Mouse (Mus musculus) T-helper 17 cell (primary cell): Measurements from ENCODE around the gene Zfp109.
"Not testable (repeated sequence)": the region's sequence is repeated elsewhere in the genome, so short reads cannot be mapped to it uniquely, and the experiment has no call there.

Experiments
- in situ Hi-C, 2 experiments: fragments of 300-600 bp; cut with MboI, MseI; formaldehyde crosslinking; loops; 1 replicate in 1 of 2; 2 replicates in 1 of 2; pipeline ENCODE4 v1.15.1; 2025; ENCODE audit warnings: high pct_unique_total_duplicates in 2 of 2

The Zfp109 gene

DNA sequence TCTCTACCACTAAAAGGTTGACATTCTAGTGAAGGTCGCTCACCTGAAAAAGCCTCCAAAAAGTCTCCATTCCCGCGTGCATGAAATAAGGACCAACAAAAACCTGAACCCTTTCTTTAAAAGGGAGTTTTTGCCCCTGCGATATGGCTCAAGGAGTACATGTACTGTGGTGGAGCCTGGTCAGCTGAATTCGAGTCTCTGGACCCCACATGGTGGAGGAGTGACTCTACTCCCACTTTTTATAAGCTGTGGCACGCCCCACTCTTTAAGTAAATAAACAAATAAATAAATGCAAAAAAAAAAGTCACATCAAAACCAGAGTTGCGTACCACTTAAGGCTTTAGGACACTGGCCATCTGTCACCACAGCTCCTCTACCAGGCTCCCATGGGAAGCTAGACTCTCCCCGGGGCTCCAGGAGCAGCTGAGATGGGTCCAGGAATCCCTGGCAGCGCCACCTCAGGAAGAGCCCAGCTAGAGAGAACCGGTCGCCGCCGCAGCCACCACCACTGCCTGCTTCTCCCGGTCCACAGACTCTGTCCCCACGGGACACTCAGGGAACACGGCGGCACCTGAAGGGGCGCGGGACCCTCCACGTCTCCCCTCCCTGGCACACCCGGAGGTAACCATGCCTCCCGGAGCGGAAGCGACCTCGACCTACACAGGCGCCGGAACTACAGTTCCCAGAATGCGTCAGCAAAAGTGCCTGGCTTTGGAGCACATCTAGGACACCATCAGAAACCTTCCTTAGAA is at the start of gene Zfp109:
TSS of gene Zfp109 (minus strand) at position 521 of the 752 bp plus-strand sequence.
- in situ Hi-C loops = loop anchor here in 1 of 2 experiments (5.0 kb wide), 1 partner anchor 35 kb away; the partner anchor contains the start of gene Zfp93

DNA sequence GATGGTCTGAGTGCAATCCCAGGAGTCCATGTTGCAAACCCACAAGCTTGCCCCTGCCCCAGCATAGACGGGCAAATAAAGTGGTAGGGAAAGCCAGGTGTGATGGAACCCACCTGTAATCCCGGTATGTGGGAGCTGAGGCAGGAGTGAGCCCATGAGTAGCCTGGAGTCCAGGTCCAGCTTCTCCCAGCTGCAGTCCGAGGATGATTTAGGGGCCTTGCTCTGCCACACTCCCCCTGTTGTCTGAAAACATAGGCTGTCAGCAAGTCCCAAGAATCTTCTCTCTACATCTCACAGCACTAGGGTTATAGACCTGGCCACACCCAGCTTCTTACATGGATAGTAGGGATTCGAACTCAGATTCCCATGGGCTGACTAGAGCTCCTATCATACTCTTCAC is 49.6 kb upstream of the Zfp109 start:
- in situ Hi-C loops = loop anchor here (5.0 kb wide), 2 partner anchors 135 to 320 kb away; no protein-coding TSS in a partner anchor

DNA sequence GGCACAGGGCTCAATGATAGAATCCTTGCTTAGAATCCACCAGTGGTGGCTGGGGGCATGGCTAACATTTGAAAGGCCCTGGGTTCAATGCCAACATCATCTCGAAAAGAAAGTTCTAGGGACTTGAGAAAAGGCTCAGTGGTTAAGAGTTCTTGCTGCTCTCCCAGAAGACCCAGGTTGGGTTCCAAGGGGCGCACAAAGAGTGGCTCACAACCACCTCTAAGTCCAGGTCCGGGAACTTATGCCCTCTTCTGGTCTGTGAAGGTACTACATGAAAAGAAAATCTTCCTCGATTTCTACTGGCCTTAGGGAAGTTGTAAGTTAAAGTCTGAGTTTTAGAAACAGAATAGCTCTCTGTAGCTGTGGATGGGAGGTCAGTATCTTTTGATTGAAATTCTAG is 48.7 kb upstream of the Zfp109 start:
- in situ Hi-C loops = loop anchor here (5.0 kb wide), 2 partner anchors 134 to 319 kb away; no protein-coding TSS in a partner anchor

DNA sequence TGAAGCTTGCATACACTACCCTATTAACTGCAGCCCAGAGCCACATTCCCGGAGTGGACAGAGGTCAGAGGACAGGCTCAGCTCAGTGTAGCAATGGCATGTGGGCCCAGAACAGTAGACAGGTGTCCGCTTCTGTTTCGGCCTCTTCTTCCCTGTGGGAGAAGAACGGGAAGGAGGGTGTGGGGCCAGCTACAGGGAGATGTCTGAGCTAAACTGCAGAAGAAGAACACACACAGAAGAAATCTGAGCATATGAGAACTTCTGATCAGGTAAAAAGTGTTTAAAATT is 43.4 kb upstream of the Zfp109 start:
- in situ Hi-C loops = no loop called here

DNA sequence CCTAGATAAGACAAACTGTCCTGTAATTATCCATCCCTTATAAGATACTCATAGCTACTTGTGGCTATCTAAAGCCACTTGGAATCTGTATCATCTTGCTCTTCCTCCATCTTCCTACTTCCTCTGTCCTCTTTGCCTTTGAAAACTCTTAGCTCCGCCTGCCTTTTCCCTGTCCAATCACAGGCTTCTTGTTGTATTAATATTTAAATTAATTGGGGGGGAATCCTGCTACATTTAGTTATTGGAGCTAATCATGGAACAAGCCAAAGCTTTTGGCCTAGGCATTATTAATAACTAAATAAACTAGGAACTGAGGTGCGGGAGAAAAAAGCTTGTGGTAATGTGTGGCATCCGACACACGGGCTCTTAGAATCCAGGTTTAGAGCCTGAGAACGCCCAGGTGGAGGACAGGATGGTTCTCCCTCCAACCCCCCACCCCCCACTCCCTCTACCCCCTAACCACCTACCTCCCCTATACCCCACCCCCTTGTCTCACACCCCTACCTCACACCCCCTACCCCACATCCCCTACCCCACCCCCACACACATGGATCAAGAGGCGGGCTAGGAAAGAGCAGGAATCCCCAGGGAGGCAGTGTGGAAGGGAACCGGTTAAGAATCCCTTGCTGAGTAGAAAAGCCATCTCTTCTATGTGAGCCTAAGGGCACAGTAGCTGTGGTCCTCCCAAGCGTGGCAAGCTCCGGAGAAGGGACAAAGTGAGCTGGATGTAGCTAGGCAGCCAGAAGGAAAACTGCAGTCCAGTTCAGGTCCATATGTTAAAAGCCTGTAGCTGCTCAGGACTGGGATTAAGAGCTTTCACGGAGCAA is 42.9 kb upstream of the Zfp109 start:
- in situ Hi-C loops = no loop called here

DNA sequence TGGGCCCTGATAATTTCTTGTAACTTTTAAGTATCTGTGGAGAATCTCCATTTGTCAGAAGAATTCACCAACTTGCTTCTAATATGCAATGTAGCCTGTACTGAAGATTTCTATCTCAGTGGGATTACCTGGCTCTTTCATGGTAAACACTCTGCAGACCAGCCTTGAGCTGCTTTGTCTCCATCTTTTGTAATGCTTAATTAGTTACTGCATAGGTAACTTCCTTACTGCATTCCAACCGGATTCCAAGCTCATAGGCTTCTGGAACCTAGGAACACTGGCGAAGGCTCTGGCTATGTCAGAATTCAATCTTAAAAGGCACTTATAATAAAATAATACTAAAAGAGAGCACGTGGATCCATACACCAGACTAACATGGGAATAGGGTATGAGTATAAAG is 41.4 kb upstream of the Zfp109 start:
- in situ Hi-C loops = not testable (repeated sequence)

DNA sequence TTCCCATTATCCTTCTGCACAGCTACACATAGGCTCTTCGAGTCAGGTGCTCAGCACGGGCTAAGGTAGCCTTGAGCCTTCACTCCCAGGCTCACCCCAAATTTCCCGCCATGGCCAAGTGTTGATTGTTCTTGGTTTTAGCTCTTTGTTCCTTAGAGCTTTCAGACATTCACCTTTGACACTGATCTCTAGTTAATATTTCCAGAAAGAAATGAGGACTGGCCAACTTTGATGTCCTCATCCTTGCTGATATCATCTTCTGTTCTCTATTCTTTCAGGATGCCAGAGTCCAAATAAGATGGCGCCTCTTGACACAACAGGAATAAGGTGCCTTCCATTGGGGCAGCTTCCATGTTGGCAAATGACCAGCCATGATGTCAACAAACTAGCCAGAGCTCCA is 37.1 kb upstream of the Zfp109 start:
- in situ Hi-C loops = loop anchor here in 1 of 2 experiments (5.0 kb wide), 1 partner anchor 37 kb away; the partner anchor contains the start of gene Zfp109

DNA sequence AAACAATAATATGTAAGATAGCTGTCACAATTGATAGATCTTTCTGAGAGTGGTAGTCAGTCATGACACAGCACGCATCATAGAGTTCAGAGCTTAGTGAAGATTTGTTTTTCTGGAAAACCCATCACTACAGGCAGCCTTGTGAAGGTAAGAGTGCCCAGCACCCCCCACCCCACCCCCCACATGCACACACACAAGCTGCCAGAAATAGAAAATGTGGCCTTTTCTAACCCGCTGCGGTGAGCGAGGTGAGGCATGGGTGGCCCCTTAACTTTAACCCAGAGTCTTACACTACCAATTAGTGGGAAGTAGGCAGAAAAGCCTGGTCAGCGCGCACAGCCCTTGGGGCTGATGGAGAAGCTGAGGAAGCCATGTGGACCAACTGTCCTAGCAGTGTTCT is 33.8 kb upstream of the Zfp109 start:
- in situ Hi-C loops = loop anchor here in 1 of 2 experiments (5.0 kb wide), 1 partner anchor 34 kb away; the partner anchor contains the start of gene Zfp109

DNA sequence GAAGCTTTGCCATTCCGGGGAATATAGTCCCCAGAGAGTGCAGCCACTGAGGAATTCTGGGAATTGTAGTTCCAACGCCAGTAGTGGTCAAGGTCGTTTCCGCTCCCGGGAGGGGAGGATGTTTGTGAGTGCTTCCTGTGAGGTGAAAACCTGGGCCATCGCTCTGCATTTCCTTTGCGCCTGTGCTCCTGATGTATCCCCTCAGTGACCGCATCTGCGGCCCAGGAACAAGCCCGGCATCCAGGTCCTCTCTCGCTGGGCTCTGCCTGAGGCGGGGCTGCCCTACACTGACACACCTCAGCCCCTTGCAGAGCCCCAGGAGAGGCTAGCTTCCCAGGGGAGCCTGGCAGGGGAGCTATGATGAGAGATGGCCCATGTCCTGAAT is 32.9 kb upstream of the Zfp109 start, which contains the start of gene Zfp93:
TSS of gene Zfp93 (plus strand) at position 133 of the 385 bp plus-strand sequence.
- in situ Hi-C loops = loop anchor here in 1 of 2 experiments (5.0 kb wide), 1 partner anchor 33 kb away; the partner anchor contains the start of gene Zfp109

DNA sequence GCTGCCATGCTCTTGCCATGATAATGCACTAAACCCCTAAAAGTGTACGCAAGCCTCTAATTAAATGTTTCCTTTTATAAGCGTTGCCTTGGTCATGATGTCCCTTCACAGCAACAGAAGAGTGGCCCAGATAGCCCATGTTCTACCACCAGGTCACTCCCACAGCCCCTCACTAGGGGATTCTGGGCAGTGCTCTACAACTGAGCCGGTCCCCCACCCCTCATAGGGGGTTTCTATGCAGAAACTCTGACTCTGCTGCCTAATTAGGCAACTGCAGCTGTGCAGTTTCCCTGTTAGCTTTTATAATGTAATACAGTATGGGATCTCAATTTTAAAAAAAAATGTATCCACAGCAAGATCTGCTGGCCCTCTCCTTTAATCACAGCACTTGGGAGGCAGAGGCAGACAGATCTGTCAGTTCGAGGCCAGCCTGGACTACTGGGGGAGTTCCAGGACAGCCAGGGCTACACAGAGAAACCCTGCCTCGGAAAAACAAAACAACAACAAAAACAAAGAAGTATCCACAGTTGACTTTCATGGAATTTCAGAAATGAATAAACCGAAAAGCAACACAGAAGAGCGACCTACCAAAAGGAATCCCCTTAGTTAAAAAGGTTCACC is 32.4 kb upstream of the Zfp109 start:
- in situ Hi-C loops = loop anchor here in 1 of 2 experiments (5.0 kb wide), 1 partner anchor 32 kb away; the partner anchor contains the start of gene Zfp109

DNA sequence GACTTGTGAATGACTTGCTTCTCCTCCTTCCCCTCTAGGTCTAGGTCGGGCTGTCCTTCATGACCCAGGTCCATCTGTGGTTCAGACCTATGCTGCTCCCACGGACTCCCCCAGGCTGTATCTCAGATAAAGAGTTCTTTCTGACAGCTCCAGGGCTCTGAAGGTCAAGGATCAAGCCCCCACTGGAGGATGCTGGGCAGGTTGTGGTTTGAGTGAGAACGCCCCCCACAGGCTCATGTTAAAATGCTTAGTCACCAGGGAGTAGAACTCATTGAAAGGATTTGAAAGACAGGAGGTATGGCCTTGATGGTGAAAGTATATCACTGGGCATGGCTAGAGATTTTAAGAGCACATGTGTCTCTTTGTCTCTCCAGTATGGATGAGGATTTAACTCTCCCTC is 31.9 kb upstream of the Zfp109 start:
- in situ Hi-C loops = no loop called here

DNA sequence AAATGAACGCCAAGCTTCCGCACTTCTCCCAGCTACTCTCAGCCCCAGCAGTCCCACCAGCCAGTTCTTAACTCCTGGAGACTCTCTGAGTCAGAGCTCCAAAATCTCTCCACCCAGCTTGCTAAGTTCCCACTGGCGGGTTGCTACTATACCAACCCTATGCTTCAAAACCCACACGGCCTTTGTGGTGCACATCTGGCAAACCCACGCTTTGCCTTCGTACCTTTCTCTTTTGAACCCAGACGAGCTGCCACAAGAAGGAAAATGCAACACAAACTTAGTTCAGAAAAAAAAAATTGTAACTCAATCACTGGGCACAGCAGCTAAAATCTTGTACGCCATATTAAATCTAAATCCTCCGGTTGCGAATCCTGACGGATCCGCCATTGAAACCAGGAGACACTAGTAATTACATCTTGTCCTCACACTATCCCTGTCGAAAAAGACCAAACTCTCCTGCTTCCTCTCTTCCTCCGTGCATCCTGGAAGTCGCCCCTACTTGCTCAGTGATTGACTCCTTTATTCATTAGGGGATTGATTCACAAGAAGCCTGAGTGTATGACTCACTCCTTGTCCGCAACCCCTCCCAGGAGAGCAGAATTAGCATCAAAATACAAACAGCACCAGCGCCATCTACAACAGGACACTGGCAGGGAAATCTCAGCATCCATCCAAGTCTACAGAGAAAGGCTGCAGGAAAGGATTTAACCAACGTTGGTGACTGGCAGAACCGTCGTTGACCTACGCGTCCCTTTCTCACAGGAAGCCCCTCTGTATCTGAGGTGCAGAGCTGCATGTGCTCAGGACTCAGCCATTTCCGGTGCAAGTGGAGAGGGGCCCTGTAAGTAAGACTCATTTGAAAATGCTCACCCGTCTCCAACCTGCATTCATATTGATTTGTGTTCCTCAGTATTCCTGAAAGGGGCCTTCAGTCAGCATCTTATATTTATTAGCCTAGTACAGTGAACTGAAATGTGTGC is 31.1 kb upstream of the Zfp109 start:
- in situ Hi-C loops = no loop called here

DNA sequence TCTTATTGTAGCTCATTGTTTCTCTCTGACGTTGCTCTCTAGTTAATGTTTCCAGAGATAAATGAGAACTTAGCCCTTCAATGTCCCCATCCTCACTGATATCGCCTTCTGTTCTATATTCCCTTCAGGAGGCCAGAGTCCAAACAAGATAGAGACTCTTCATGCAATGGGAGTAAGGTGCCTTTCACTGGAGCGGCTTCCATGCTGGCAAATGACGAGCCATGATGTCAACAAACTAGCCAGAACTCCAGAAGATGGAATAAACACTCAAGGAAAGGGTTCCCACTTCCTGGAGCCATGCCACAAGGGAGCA is 22.6 kb upstream of the Zfp109 start:
- in situ Hi-C loops = no loop called here

DNA sequence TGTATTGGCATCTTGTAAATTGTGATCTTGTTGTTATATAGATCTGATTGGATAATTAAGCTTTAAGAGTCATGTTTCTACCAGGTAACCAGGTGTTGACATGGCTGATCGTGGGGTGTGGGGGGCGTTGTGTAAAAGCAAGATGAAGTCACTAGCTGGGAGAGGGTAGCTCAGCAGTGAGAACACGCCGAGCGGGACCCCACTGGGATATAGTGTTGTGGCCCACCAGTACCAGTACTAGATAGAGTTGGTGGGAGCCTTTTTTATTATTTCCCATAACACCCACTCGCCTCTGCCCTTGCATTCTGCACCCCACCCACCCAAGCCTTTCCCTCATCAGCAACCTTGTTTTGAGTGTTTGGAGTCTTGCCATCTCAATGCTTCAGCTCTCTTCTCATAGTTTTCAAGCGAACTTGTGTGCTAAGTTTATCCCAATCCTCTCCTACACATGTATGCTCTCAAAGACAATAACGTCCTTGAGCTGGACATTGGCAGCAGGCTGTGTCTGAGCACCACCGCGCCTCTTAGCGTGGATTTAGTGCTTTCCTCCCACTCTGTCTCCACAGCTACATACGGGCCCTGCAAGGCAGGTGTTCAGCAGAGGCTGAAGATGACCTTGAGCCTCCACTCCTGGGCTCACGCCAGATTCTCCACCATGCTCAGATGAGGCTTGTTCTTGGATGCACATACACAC is 22.1 kb upstream of the Zfp109 start:
- in situ Hi-C loops = no loop called here

DNA sequence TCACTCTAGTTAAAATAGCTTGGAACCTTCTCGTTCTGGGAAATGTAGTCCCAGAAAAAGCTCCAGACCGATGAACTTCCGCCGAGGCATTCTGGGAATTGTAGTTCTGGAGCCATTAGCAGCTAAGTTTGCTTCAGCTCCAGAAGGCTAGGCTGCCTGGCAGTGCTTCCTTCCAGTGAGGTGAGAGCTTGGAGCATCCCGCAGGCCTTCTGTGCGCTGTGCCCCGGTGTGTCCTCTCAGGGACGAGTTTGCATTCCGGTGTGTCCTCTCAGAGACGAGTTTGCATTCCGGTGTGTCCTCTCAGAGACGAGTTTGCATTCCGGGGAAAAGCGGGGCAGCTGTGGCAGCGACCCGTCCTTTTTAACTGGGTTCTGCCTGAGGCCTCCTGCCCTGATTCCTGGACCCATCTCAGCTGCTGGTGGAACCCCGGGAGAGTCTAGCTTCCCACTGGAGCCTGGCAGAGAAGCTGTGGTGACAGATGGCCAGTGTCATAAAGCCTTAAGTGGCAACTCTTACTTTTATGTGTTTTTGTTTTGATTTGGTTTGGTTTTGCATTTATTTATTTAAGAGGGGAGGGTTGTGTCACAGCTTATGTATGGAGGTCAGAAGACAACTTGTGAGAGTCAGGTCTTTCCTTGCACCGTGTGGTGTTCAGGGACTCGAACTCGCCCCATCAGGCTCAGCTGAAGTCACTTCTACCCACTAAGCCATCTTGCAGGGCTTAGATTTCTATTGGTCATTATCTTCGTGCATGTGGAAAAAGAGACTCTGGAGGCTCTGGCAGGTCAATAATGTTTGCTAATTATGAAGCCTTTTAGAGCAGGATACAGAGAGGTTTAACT is 17.5 kb upstream of the Zfp109 start, which contains the start of gene Zfp108:
TSS of gene Zfp108 (plus strand) at position 162 of the 842 bp plus-strand sequence.
- in situ Hi-C loops = no loop called here

DNA sequence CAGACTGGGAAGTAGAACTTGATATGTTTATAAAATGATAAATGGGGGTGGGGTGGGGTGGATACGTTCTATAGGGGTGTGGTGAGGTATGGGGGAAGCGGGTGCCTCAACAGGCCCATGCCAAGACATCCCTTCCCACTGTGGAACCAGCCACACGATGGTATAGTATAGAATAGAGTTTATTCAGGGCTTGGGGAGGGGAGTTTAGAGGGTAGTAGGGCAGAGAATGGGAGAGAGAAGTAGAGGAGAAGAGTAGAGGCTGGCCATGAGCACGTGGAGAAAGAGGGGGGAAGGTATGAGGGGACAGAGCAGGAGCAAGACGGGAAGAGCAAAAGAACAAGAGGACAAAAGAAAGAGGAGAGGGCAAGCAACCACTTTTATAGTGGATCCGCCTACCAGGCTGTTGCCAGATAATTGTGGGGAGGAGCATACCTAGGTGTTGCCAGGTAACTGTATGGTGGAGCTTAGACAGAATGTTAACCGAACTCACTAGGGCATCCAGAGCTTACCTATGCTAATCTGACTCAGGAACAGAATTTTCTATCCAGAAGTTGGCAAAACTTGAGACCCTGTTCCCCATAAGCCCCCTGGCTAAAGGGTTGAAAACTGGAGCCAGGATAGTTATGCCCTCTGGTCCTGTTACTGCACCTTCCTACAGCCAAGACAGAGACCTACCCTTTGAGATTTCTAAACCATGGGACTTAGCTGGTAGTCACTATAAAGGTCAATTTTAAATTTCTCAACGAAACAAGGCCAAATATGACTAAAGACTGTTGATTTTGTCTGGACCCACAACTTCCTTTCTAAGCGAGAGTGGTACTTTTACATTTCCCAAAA is 16.6 kb upstream of the Zfp109 start:
- in situ Hi-C loops = no loop called here

DNA sequence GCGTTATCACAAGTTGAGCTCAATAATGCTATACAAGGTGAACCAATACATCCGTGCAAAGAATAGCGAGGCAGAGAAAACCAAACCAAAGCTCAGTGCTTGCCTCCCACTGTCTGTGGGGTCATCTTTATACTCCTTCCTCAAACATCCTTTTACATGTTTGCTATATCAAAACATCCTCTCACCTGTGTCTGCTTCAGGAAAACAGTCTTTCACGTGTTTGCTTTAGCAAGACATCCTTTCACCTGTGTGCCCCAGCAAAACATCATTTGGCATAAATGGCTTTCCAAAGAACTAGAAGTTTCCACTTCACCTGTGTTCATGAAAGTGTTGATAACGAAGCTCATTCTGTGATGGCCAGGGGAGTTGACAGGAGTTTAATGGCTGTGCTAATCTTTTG is 26.0 kb downstream of the Zfp109 start, which contains the start of gene Zfp111:
TSS of gene Zfp111 (minus strand) at position 101 of the 400 bp plus-strand sequence.
- in situ Hi-C loops = no loop called here

DNA sequence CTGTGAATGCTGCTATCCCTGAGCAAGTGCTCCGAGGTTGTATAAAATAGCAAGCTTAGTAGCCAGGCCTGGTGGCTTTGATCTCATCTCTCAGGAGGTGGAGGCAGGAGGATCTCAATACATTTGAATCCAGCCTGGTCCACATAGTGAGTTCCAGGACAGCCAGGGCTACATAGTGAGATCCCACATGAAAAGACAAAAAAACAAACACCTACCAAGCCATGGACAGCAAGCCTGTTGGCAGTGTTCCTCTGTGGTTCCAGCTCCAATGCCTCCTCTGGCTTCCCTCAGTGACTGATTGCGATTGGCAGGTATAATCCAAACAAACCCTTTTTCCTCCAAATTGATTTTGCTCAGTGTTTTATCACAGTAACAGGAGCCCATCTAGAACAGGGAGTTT is 27.1 kb downstream of the Zfp109 start:
- in situ Hi-C loops = no loop called here
